In genomic region chr6:13070147-13070425, GRCm38 (mm10) we compare ENCODE assay signal across 8 mouse cellular contexts. TPM values are rescaled to one million over a fixed set of nuclear protein-coding genes. Genes with fewer than 3 reads are reported as not detected.
DNase-seq lines count a peak whose midpoint lies in the region; ATAC-seq and TF ChIP-seq lines count a peak whose summit lies in the region.

No protein-coding gene starts in this region.

- no peaks in the 10 kb centered on the region for H3K27me3 ChIP-seq in kidney, adult 2 months (replicated peaks; ENCODE audit: control insufficient read depth, insufficient read depth, low read length)
- H3K27me3 ChIP-seq in hindbrain, embryonic 10.5 days (ENCODE audit: insufficient read depth, poor library complexity, severe bottlenecking) = no peaks in the 10 kb centered on the region

- no peak for TF ChIP-seq CTCF in kidney, adult 2 months (conservative IDR thresholded peaks at IDR 0.05; ENCODE audit: insufficient read depth, insufficient read length, low read depth, low read length)

- H3K4me1 ChIP-seq in kidney, adult 2 months (ENCODE audit: control insufficient read depth, insufficient read depth, low read length) = peaks cover 6% of the 10 kb centered on the region; the same call in 1 of the 2 replicates
- H3K4me1 ChIP-seq in hindbrain, embryonic 10.5 days (replicated peaks) = peaks cover 10% of the 10 kb centered on the region

- peak overlapping the region; percentile 97 for H3K27ac ChIP-seq in kidney, adult 2 months (ENCODE audit: insufficient read depth, low read depth, low read length)
- H3K27ac ChIP-seq in hindbrain, embryonic 10.5 days = peak overlapping the region; percentile 96

- DNase-seq in kidney, adult 2 months = no peak
- no peak for DNase-seq in kidney, postnatal 14 days
- no peak for DNase-seq in hindbrain, embryonic 10.5 days (ENCODE audit: low spot score)
- DNase-seq in urinary bladder, postnatal 4 days (ENCODE audit: low spot score in 2 of 2) = no peak
- DNase-seq in frontal cortex, postnatal 14 days (ENCODE audit: low spot score in 2 of 2) = no peak
- DNase-seq in ovary, postnatal 14 days (ENCODE audit: low spot score) = no peak

- H3K4me3 ChIP-seq in kidney, adult 2 months (ENCODE audit: insufficient read depth, low read depth, low read length) = peak overlapping the region; percentile 87
- peak overlapping the region; percentile 83 for H3K4me3 ChIP-seq in hindbrain, embryonic 10.5 days

- peaks cover 11% of the 10 kb centered on the region; the same call in 1 of the 2 replicates for H3K36me3 ChIP-seq in kidney, adult 2 months (ENCODE audit: control insufficient read depth, insufficient read depth, low read length)
- peaks cover 33% of the 10 kb centered on the region for H3K36me3 ChIP-seq in hindbrain, embryonic 10.5 days

- TF ChIP-seq POLR2A in kidney, adult 2 months (IDR thresholded peaks at IDR 0.05; ENCODE audit: low read depth, low read length) = no peak

- under 1% methylated on average over 11 of the region's 11 CpGs for WGBS in kidney, adult 2 months
- 1% methylated on average over 11 of the region's 11 CpGs for WGBS in hindbrain, embryonic 10.5 days

- no peaks in the 10 kb centered on the region for H3K9me3 ChIP-seq in hindbrain, embryonic 10.5 days

- ATAC-seq in activated CD4-positive, CD25-positive, alpha-beta regulatory T cell, adult 4 months = peak; percentile 37
- peak; percentile 33 for ATAC-seq in megakaryocyte-erythroid progenitor cell, adult 5-6 weeks (replicated peaks; ENCODE audit: low FRiP score, low TSS enrichment, poor library complexity, severe bottlenecking)

RNA-seq across cellular contexts. Expression of gene Tmem106b, which starts 0.5 kb away (rescaled TPM):
- 59.4 and 61.2 TPM in 2 replicates for polyA plus RNA-seq in kidney, adult 2 months (2012; rRNA removed)
- 10 to 100 TPM; 36.0 to 43.6 TPM for polyA plus RNA-seq in activated CD4-positive, CD25-positive, alpha-beta regulatory T cell, adult 4 months (2017; shearing (Covaris generic))
- 18.3 and 19.4 TPM in 2 replicates for polyA plus RNA-seq in hindbrain, embryonic 10.5 days (2016; fragmentation: Nextera tagmentation; extraction: Ambion mirVana)
- total RNA-seq in megakaryocyte-erythroid progenitor cell, adult 5-6 weeks (2014; fragmentation: Nextera tagmentation) = 29.0 and 34.7 TPM in 2 replicates
- 23.8 and 28.6 TPM in 2 replicates for total RNA-seq in megakaryocyte-erythroid progenitor cell, adult 5-6 weeks (2017)
